Mouse (Mus musculus): ENCODE data around the gene Tcl1b2.
"Not testable (repeated sequence)": the region's sequence is repeated elsewhere in the genome, so short reads cannot be mapped to it uniquely, and the experiment has no call there.

The Tcl1b2 gene

DNA sequence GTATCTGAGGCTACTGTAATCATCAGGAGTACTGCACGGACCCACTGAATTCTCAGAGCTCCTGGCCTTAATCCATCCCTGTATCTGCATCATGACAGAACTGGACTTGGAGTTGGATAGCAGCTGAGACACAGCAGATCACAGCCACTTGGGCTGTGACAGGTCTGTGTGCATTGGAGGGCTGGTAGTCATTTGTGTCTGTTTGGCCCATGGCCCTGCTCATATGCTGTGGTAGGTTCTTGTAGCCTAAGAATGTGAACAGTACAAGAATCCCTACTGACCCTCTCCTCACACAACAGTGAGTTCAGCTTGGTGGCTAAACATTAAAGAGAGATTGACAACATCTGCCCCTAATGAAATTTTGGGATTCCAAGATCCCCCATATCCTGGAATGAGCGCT is 27.6 kb downstream of the Tcl1b2 start:
- no peak for DNase-seq (ENCODE audit: low read depth in 1 of 2, low spot score in 2 of 2)

DNA sequence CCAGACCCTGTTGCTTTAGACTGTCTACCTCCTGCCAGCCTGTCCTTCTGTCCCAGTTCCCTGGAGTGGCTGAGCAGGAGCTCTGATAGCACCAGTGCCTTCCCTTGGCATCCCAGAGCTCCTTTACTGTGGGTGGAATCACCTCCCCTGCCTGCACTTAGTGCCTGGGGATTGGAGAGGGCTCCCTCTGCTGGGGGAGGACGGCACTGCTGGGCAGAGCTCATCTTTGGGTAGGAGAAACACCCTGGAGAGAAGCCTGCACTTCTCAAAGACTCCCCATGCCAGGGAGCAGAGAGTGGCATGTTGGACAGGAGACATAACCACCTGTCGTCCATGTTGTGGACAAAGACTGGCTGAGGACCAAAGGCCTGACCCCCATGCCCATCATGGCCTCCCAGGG is 28.5 kb downstream of the Tcl1b2 start:
- DNase-seq (ENCODE audit: low read depth in 1 of 2, low spot score in 2 of 2): peak; percentile 13 to 42

DNA sequence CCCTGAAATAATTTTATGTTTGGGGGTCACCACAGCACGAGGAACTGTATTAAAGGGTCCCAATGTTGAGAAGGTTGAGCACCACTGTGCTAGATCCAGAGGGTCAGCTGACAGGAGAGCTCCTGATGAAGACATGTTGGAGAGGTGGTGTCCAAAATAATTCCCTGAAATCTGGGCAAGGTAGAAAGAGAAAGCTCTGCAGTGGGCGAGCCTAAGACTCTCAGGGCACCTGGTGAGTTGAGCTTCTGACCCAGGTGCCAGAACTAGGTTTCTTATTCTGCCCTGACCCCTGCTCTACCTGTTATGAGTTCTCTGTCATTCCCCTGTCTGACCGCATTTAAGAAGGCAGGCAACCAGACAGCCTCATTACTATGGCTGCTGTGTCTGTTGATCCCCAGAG is 30.2 kb downstream of the Tcl1b2 start, which contains the start of gene Tcl1b5:
Gene Tcl1b5 (plus strand): TSS at position 301 of the 400 bp plus-strand sequence.
- not testable (repeated sequence) for DNase-seq (ENCODE audit: low read depth in 1 of 2, low spot score in 2 of 2)

DNA sequence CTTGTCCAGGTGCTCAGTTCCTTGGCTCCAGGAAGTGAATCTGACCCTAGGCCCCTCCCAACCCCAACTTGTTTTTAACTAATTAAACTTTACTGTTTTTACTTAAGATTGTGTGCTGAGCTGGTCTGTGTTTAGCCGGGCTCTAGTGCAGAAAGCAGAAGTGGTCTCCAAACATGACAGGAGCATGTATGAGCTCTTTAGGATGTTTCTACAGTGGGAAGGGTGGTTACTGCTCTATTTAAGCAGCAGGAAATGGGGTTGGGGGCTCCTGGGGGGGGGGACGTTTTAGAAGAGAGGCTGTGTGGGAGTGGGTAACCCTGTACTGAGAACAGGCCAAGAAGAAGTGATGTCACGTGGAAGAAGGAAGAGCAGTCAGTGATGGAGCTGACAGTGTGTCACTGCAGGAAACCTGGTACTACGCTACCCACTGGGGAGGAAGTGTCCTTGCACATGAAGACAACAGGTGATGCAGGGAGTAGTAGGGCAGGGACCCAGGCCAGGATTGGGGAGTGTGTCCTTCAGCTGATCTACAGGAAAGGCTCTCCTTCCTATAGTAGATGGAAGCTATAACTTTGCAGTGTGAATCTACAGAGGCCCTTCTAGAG is 35.3 kb downstream of the Tcl1b2 start:
- not testable (repeated sequence) for DNase-seq (ENCODE audit: low read depth in 1 of 2, low spot score in 2 of 2)

DNA sequence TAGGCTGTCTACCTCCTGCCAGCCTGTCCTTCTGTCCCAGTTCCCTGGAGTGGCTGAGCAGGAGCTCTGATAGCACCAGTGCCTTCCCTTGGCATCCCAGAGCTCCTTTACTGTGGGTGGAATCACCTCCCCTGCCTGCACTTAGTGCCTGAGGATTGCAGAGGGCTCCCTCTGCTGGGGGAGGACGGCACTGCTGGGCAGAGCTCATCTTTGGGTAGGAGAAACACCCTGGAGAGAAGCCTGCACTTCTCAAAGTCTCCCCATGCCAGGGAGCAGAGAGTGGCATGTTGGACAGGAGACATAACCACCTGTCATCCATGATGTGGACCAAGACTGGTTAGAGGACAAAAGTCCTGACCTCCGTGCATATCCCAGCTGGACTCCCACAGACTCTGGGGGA is 43.2 kb downstream of the Tcl1b2 start:
- not testable (repeated sequence) for DNase-seq (ENCODE audit: low read depth in 1 of 2, low spot score in 2 of 2)

DNA sequence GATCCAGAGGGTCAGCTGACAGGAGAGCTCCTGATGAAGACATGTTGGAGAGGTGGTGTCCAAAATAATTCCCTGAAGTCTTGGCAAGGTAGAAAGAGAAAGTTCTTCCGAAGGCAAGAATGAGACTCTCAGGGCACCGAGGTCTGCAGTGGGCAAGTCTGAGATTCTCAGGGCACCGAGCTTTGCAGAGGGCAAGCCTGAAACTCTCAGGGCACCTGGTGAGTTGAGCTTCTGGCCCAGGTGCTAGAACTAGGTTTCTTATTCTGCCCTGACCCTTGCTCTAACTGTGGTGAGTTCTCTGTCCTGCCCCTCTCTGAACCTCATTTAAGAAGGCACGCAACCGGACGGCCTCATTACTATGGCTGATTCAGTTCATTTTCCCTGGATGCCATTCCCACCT is 44.9 kb downstream of the Tcl1b2 start, which contains the start of gene Tcl1b3:
Gene Tcl1b3 (plus strand): TSS at position 301 of the 400 bp plus-strand sequence.
- DNase-seq (ENCODE audit: low read depth in 1 of 2, low spot score in 2 of 2): not testable (repeated sequence)

DNA sequence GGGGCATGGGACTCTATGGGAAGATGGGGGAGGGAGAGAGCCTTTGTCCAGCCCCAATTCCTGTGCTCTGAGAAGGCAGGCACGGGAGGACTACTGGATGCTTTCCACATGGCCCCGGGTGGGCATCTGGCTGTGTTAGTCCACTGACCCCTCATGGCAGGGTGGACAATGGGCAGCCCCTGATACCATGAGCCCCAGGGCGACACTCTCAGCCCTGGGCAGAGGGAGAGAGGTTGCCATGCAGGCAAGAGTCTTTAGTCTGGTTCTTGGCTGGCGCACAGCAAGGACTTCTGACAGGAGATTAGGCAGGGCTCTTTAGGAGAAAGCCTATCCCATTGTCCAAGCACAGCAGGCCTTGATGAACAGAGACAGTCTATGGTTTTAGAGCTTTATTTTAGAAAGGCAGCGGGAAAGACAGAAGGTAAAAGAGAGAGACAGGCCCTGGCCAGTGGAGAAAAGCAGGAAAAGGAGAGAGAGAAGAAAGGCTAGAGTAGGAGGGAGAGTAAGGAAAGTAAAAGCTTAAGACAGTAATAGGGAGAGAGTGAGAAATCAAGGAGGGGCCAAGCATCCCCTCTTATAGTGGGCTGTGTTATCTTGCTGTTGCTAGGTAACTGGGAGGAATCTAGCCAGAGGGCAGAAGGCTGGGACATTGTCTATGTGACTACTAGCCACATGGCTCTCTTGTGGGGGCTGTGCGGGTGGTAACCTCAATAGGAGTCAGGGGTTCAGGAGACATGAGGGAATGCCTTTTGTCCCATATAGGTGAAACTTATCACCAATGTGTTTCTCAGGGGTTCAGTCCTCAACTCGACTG is 54.1 kb downstream of the Tcl1b2 start:
- DNase-seq (ENCODE audit: low read depth in 1 of 2, low spot score in 2 of 2): not testable (repeated sequence)

DNA sequence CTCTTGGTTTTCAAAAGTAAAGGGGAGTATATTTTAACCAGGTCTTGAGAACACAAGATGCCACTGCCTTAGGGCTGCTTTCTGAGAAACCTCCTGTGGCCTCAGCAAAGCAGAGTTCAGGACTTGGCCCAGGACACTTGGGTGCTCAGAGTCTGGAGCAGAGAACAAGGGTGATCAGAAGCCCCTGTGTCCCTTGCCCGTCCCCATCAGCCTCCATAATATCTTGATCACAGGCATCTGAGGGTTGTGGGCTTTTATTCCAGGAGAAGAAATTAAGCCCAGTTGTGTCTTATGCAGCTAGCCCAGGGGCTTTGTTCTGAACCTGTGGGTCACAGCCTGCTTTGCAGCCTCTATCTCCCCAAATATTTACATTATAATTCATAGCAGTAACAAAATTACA is 55.8 kb downstream of the Tcl1b2 start, which contains the start of gene Tcl1b4:
Gene Tcl1b4 (plus strand): TSS at position 301 of the 400 bp plus-strand sequence.
- not testable (repeated sequence) for DNase-seq (ENCODE audit: low read depth in 1 of 2, low spot score in 2 of 2)
